8 mouse cellular contexts compared by ENCODE assay signal in genomic region chr11:102603496-102603850, GRCm38 (mm10). TPM values are rescaled to one million over a fixed set of nuclear protein-coding genes. Genes with fewer than 3 reads are reported as not detected.
DNase-seq lines count a peak whose midpoint lies in the region; ATAC-seq and TF ChIP-seq lines count a peak whose summit lies in the region.

No protein-coding gene starts in this region.

- H3K79me2 ChIP-seq in C2C12 (ENCODE audit: control insufficient read depth, insufficient read depth): peaks cover 30% of the 10 kb centered on the region

- peak overlapping the region; percentile 34 for H3K4me3 ChIP-seq in C2C12 (ENCODE audit: insufficient read depth, poor library complexity, severe bottlenecking)
- H3K4me3 ChIP-seq in forebrain, postnatal 0 days (ENCODE audit: low read depth, low read length): peak overlapping the region; percentile 79
- H3K4me3 ChIP-seq in intestine, embryonic 14.5 days (ENCODE audit: low read depth, low read length): peak overlapping the region; percentile 90
- peak overlapping the region; percentile 43 for H3K4me3 ChIP-seq in liver, embryonic 15.5 days (replicated peaks)

- H3K9ac ChIP-seq in forebrain, postnatal 0 days: peak overlapping the region; percentile 46
- H3K9ac ChIP-seq in intestine, embryonic 14.5 days (ENCODE audit: low read length): peak overlapping the region; percentile 69
- H3K9ac ChIP-seq in liver, embryonic 15.5 days: no peak overlapping the region

- no peaks in the 10 kb centered on the region for H3K4me1 ChIP-seq in forebrain, postnatal 0 days (ENCODE audit: insufficient read depth)
- peaks cover 14% of the 10 kb centered on the region for H3K4me1 ChIP-seq in intestine, embryonic 14.5 days (replicated peaks; ENCODE audit: control insufficient read depth, insufficient read depth, low read length)
- peaks cover 9% of the 10 kb centered on the region for H3K4me1 ChIP-seq in liver, embryonic 15.5 days (replicated peaks)

- no peaks in the 10 kb centered on the region for H3K27me3 ChIP-seq in C2C12 (ENCODE audit: control insufficient read depth, insufficient read depth, insufficient read length)
- H3K27me3 ChIP-seq in forebrain, postnatal 0 days (ENCODE audit: insufficient read depth, low read length): no peaks in the 10 kb centered on the region
- H3K27me3 ChIP-seq in intestine, embryonic 14.5 days (replicated peaks; ENCODE audit: control insufficient read depth, insufficient read depth, low read length): no peaks in the 10 kb centered on the region
- peaks cover 87% of the 10 kb centered on the region for H3K27me3 ChIP-seq in liver, embryonic 15.5 days

- ATAC-seq in forebrain, postnatal 0 days: peak; percentile 57
- no peak for ATAC-seq in intestine, embryonic 14.5 days (replicated peaks; ENCODE audit: low FRiP score, low TSS enrichment, low read depth)
- ATAC-seq in liver, embryonic 15.5 days (ENCODE audit: insufficient read depth): no peak

- peak overlapping the region; percentile 81 for H3K4me2 ChIP-seq in forebrain, postnatal 0 days (ENCODE audit: low read depth)
- peak overlapping the region; percentile 76 for H3K4me2 ChIP-seq in intestine, embryonic 14.5 days (ENCODE audit: low read length)
- peak overlapping the region; percentile 52 for H3K4me2 ChIP-seq in liver, embryonic 15.5 days

- H3ac ChIP-seq in C2C12 (ENCODE audit: control insufficient read depth, insufficient read length, low read depth): peak overlapping the region; percentile 6

- WGBS in forebrain, postnatal 0 days: 2% methylated on average over 10 of the region's 10 CpGs
- 3% methylated on average over 10 of the region's 10 CpGs for WGBS in intestine, embryonic 14.5 days
- WGBS in liver, embryonic 15.5 days (ENCODE audit: insufficient replicate concordance): 1% methylated on average over 10 of the region's 10 CpGs

- no peak for TF ChIP-seq CTCF in C2C12 (IDR thresholded peaks at IDR 0.05; ENCODE audit: control insufficient read depth, insufficient read depth, insufficient read length)
- TF ChIP-seq CTCF in forebrain, postnatal 0 days (IDR thresholded peaks at IDR 0.05; ENCODE audit: low read depth): no peak

- H3K9me3 ChIP-seq in forebrain, postnatal 0 days (ENCODE audit: low read length): no peaks in the 10 kb centered on the region
- H3K9me3 ChIP-seq in intestine, embryonic 14.5 days (ENCODE audit: control insufficient read depth, low read length): no peaks in the 10 kb centered on the region
- no peaks in the 10 kb centered on the region for H3K9me3 ChIP-seq in liver, embryonic 15.5 days (replicated peaks)

- peak; percentile 81 for DNase-seq in WW6 (ENCODE audit: low read depth, low spot score)
- peak; percentile 71 for DNase-seq in forebrain, postnatal 0 days
- peak; percentile 79 for DNase-seq in intestine, embryonic 14.5 days (ENCODE audit: low spot score)
- peak; percentile 58 for DNase-seq in ovary, adult 18-20 months (ENCODE audit: low spot score)
- DNase-seq in thymus, postnatal 14 days: no peak
- no peak for DNase-seq in frontal cortex, postnatal 10 days (ENCODE audit: low spot score in 2 of 2)

- H3K27ac ChIP-seq in forebrain, postnatal 0 days (ENCODE audit: low read depth, low read length): peak overlapping the region; percentile 70
- peak overlapping the region; percentile 98 for H3K27ac ChIP-seq in intestine, embryonic 14.5 days (ENCODE audit: low read depth)
- no peak overlapping the region for H3K27ac ChIP-seq in liver, embryonic 15.5 days (replicated peaks)

- peaks cover 18% of the 10 kb centered on the region for H3K36me3 ChIP-seq in C2C12 (ENCODE audit: control insufficient read depth, insufficient read depth)
- H3K36me3 ChIP-seq in forebrain, postnatal 0 days (ENCODE audit: insufficient read depth): no peaks in the 10 kb centered on the region
- H3K36me3 ChIP-seq in intestine, embryonic 14.5 days (ENCODE audit: control insufficient read depth, insufficient read depth, low read length): no peaks in the 10 kb centered on the region; the same call in 1 of the 2 replicates
- H3K36me3 ChIP-seq in liver, embryonic 15.5 days (replicated peaks): no peaks in the 10 kb centered on the region

- H3K79me3 ChIP-seq in C2C12 (ENCODE audit: low read depth): peaks cover 17% of the 10 kb centered on the region

TF ChIP-seq in C2C12, 6 proteins besides CTCF, POLR2A, EP300 and RAD21:
- TF ChIP-seq MAX (IDR thresholded peaks at IDR 0.05): no peak
- no peak for TF ChIP-seq MYOD1 (IDR thresholded peaks at IDR 0.05; ENCODE audit: control insufficient read depth, insufficient read length, low read depth)
- no peak for TF ChIP-seq MYOG (IDR thresholded peaks at IDR 0.05; ENCODE audit: control insufficient read depth, extremely low read depth, insufficient read length)
- peak; percentile 19 for TF ChIP-seq CEBPB (IDR thresholded peaks at IDR 0.05; ENCODE audit: low read depth)

RNA-seq across cellular contexts. Expression of gene Fzd2, which starts 0.7 kb away (rescaled TPM):
- 42.1 TPM for polyA plus RNA-seq in C2C12 (2012; fragmentation: generic; extraction: Trizol)
- total RNA-seq in forebrain, postnatal 0 days (2014; rRNA removed): 12.0 and 15.2 TPM in 2 replicates
- polyA plus RNA-seq in forebrain, postnatal 0 days (2015; fragmentation: Nextera tagmentation; extraction: Ambion mirVana): 4.5 and 4.6 TPM in 2 replicates
- polyA plus RNA-seq in intestine, embryonic 14.5 days (2014; fragmentation: Nextera tagmentation; extraction: Ambion mirVana): 20.4 and 21.9 TPM in 2 replicates
- polyA plus RNA-seq in liver, embryonic 15.5 days (2015; fragmentation: Nextera tagmentation; extraction: Ambion mirVana): 0.41 and 0.60 TPM in 2 replicates

RNA-seq across cellular contexts. Expression of gene Gm11627, which starts 24.2 kb away (rescaled TPM):
- polyA plus RNA-seq in C2C12 (2012; fragmentation: generic; extraction: Trizol): 0.26 TPM
- 2.6 and 5.5 TPM in 2 replicates for total RNA-seq in forebrain, postnatal 0 days (2014; rRNA removed)
- 3.7 and 5.9 TPM in 2 replicates for polyA plus RNA-seq in forebrain, postnatal 0 days (2015; fragmentation: Nextera tagmentation; extraction: Ambion mirVana)
- polyA plus RNA-seq in intestine, embryonic 14.5 days (2014; fragmentation: Nextera tagmentation; extraction: Ambion mirVana): 13.5 and 15.7 TPM in 2 replicates
- polyA plus RNA-seq in liver, embryonic 15.5 days (2015; fragmentation: Nextera tagmentation; extraction: Ambion mirVana): 0.22 and 0.29 TPM in 2 replicates

RNA-seq across cellular contexts. Expression of gene Gpatch8, which starts 47.3 kb away (rescaled TPM):
- 7.3 TPM for polyA plus RNA-seq in C2C12 (2012; fragmentation: generic; extraction: Trizol)
- total RNA-seq in forebrain, postnatal 0 days (2014; rRNA removed): 29.5 and 31.1 TPM in 2 replicates
- 25.2 and 45.5 TPM in 2 replicates for polyA plus RNA-seq in forebrain, postnatal 0 days (2015; fragmentation: Nextera tagmentation; extraction: Ambion mirVana)
- 40.1 and 49.6 TPM in 2 replicates for polyA plus RNA-seq in intestine, embryonic 14.5 days (2014; fragmentation: Nextera tagmentation; extraction: Ambion mirVana)
- polyA plus RNA-seq in liver, embryonic 15.5 days (2015; fragmentation: Nextera tagmentation; extraction: Ambion mirVana): 20.1 and 20.8 TPM in 2 replicates

Comparison
In these comparisons a context has a peak if more than half of its experiments do, and no peak if none do; other contexts are left out.
1. H3K4me3 ChIP-seq: peak in every context shown above with its lines; median percentile 90 in intestine, embryonic 14.5 days; 79 in forebrain, postnatal 0 days; 43 in liver, embryonic 15.5 days; 34 in C2C12.
2. DNase-seq: peak in WW6 (single experiment), forebrain, postnatal 0 days (single experiment), intestine, embryonic 14.5 days (single experiment) and ovary, adult 18-20 months (single experiment); none in thymus, postnatal 14 days (single experiment) and frontal cortex, postnatal 10 days (0 of 2).
3. Peak in every context shown above with its lines, with median percentiles within 50 percentile points of each other: H3K4me2 ChIP-seq.